Mouse (Mus musculus) intestine, postnatal 0 days (tissue): ENCODE data around the gene Cnnm4. TPM values are rescaled to one million over a fixed set of nuclear protein-coding genes. Genes with fewer than 3 reads are reported as not detected.
A peak's percentile ranks its signal among the peaks of the same experiment; 100 is the strongest.

ENCODE experiments used
- ATAC-seq: fragments of 200-750 bp; cut with Nextera tagmentation; 2 replicates; pipeline ENCODE4 v1.8.0; 2017; ENCODE audit warnings: mild to moderate bottlenecking, moderate TSS enrichment, moderate library complexity
- H3K27ac ChIP-seq: fragments of 300-500 bp; sonication (generic); 2 replicates; pipeline ENCODE4 v1.5.1; 2014; ENCODE audit warnings: mild to moderate bottlenecking, low read depth, low read length, moderate library complexity
- H3K27me3 ChIP-seq: fragments of 300-500 bp; sonication (generic); replicated peaks from 2 replicates; pipeline ENCODE4 v1.6.1; 2014; ENCODE audit warnings: low read length, mixed read lengths; ENCODE audit not compliant: control insufficient read depth, insufficient read depth
- H3K36me3 ChIP-seq: fragments of 300-500 bp; sonication (generic); 2 replicates; pipeline ENCODE4 v1.6.1; 2014; ENCODE audit warnings: mild to moderate bottlenecking, moderate library complexity; ENCODE audit not compliant: control insufficient read depth, insufficient read depth
- H3K4me1 ChIP-seq: fragments of 300-500 bp; sonication (generic); replicated peaks from 2 replicates; pipeline ENCODE4 v1.6.1; 2014; ENCODE audit warnings: antibody characterized with exemption, low read length, mixed read lengths; ENCODE audit not compliant: control insufficient read depth, insufficient read depth
- H3K4me2 ChIP-seq: fragments of 300-500 bp; sonication (generic); replicated peaks from 2 replicates; pipeline ENCODE4 v1.6.1; 2014; ENCODE audit warnings: low read depth, mild to moderate bottlenecking, moderate library complexity
- H3K4me3 ChIP-seq: fragments of 300-500 bp; sonication (generic); 2 replicates; pipeline ENCODE4 v1.5.1; 2014; ENCODE audit warnings: low read depth, low read length
- H3K9ac ChIP-seq: fragments of 300-500 bp; sonication (generic); 2 replicates; pipeline ENCODE4 v1.6.1; 2014; ENCODE audit warnings: mild to moderate bottlenecking, low read depth, low read length
- H3K9me3 ChIP-seq: fragments of 300-500 bp; sonication (generic); 2 replicates; pipeline ENCODE4 v1.6.1; 2016; ENCODE audit warnings: mixed run types; ENCODE audit not compliant: control insufficient read depth
- CTCF ChIP-seq: sonication (generic); IDR thresholded peaks from 2 replicates; pipeline ENCODE4 v1.5.1; 2016; ENCODE audit warnings: low read depth, mild to moderate bottlenecking, control low read depth, antibody characterized with exemption, moderate library complexity
- WGBS: fragments of 180-500 bp; shearing (Covaris S2); extraction: QIAGEN DNeasy Blood & Tissue Kit; methylation state at CpG from one replicate; pipeline ENCODE4 v1.1.7; 2014; 5-methylcytosine and 5-hydroxymethylcytosine counted together
- microRNA-seq: library from miRNA; unstranded; fragments of <30 nt; microRNA quantifications from one replicate; pipeline ENCODE4, GENCODE M21; 2016
- polyA plus RNA-seq: library from polyadenylated mRNA; unstranded; fragments of >200 nt; fragmentation: Nextera tagmentation; extraction: Ambion mirVana; gene quantifications from 2 replicates; pipeline ENCODE4 v1.2.1, GENCODE M21; 2015

Cnnm4 gene
- polyA plus RNA-seq, 1 experiment from 2014 or later, result 18.4 TPM

DNA sequence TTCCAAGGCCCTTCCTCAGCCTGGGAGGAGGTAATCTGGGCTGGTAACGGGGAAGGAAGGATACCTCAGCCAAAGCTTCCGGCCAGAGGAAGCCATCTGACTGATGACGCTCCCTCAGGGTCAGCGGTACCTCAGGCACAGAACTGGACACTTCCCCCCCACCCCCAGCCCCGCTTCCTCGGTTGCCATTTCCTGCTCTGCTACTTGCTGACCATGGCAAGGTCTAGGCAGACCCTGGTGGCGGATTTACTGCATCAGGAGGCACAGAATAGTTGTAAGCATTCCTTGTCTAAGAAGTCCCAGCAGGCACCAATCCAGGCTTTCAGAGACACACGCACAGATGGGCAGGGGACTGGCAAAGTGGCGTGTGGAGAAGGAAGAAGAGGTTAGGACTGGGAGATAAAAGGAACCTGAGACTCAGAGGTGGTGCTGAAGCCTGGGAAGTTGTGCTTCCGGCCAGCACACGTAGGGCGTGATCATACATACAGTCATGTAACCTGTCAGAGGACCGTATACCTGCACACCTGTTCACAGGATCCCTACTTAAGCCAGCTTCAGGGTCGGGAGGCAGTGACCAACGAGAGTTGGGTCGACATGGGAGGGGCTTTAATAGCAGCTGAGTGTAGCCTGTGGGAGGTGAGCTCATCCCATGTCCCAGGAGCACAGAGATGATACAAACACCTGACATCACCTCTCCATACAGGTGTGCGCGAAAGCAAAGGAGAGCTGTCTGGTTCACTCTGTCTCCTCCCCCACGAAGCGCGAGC lies 83.4 kb downstream of the Cnnm4 start:
- 74% methylated on average over 21 of the region's 21 CpGs for WGBS
- 0 out of 2 replicates have a peak, but pooled peaks have one; percentile 1 for TF ChIP-seq CTCF
- H3K27ac ChIP-seq, result peak overlapping the region; percentile 15; the same call in 1 of the 2 replicates
- H3K36me3 ChIP-seq, result peaks cover 41% of the 10 kb centered on the region
- ATAC-seq, result no peak
- no peak overlapping the region for H3K4me3 ChIP-seq
- no peaks in the 10 kb centered on the region for H3K9me3 ChIP-seq
- no peaks in the 10 kb centered on the region for H3K27me3 ChIP-seq
- H3K9ac ChIP-seq, result no peak overlapping the region
- H3K4me1 ChIP-seq, result peaks cover 4% of the 10 kb centered on the region; the same call in 1 of the 2 replicates
- H3K4me2 ChIP-seq, result peak overlapping the region; percentile 83

DNA sequence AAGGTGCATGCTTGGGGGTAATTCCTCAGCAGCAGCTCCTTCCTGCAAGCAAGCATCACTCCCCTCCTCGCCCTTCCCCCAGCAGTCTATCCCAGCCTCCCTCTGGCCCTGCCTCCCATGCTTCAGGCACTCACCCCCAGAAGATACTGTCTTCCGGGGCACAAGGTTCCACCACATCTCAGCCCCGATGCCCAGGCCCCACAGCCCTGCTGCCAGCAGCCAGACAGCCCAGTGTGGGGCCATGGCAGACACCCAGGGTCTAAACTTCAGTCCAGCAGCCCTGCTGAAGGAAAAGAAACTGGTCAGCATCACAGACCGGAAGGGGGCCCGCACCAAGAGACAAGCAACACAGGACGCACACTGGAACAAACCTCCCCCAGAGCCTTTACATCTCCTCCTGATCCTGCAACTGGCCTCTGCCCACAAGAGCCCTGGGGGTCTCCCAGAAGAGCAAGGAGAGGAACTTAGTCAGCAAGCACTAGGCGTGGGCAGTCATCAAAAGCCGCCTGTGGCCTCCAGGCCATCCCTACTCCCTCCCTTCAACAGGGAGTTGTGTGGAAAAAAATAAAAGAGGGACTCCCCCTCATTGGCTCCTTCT lies 84.5 kb downstream of the Cnnm4 start:
- Histone ChIP-seq H3K4me3 (peak overlapping the region; percentile 81), H3K27ac (peak overlapping the region; percentile 90), H3K9ac (peak overlapping the region; percentile 80), H3K4me2 (peak overlapping the region; percentile 83), H3K27me3 (no peaks in the 10 kb centered on the region), H3K36me3 (peaks cover 30% of the 10 kb centered on the region), H3K4me1 (peaks cover 4% of the 10 kb centered on the region; the same call in 1 of the 2 replicates), H3K9me3 (no peaks in the 10 kb centered on the region)
- WGBS, result 15% methylated on average over 8 of the region's 8 CpGs
- TF ChIP-seq CTCF, result peak; percentile 17; the same call in 1 of the 2 replicates
- no peak for ATAC-seq

DNA sequence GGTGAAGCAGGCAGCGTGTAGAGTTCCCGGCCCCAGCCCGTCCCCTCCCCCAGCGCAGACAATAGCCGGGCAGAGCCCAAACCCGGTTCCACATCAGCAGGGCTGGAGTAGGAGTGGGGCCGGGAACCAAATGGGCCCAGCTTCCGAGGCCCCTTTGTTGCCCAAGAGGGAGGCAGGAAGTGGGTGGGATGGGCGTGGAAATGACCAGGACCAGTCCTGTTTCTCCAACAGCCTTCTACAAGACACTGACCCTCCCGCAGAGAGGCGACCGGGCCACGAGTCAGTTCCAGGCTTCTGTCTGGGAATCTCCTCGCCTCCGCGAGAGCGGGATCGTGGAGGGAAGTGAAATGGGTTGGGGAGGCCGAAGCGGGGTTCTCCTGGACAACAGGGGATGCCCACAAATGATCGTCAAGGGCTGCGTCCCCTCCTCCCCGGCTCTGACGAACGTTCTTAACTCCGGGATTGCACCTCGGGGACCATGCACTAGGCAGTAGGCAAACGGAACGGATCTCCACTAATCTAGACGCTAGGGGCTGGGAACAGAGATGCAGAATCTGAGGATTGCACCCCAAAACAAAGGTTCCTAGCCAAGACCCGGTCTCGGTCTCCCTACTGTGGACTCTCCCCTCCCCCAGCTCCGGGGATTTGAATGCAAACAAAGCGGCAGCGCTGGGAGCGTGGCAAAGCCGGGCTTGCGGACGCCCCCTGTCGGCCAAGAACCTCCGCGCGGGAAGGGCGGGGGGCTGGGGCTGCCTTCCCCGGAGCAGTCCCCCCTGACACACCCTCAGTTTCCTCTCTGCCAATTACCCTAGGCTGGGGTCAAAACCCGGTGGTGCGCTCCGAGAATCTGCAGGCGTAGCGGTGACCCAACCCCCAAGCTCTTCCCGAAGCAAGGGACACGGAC lies 85.4 kb downstream of the Cnnm4 start:
- TF ChIP-seq CTCF, result peak; percentile 93
- Histone ChIP-seq H3K27ac (peak overlapping the region; percentile 90), H3K4me1 (peaks cover 4% of the 10 kb centered on the region; the same call in 1 of the 2 replicates), H3K9ac (peak overlapping the region; percentile 80), H3K4me2 (peak overlapping the region; percentile 83), H3K4me3 (peak overlapping the region; percentile 81), H3K9me3 (no peaks in the 10 kb centered on the region), H3K27me3 (no peaks in the 10 kb centered on the region), H3K36me3 (peaks cover 23% of the 10 kb centered on the region)
- WGBS, result under 1% methylated on average over 52 of the region's 52 CpGs
- peak; percentile 68 for ATAC-seq

DNA sequence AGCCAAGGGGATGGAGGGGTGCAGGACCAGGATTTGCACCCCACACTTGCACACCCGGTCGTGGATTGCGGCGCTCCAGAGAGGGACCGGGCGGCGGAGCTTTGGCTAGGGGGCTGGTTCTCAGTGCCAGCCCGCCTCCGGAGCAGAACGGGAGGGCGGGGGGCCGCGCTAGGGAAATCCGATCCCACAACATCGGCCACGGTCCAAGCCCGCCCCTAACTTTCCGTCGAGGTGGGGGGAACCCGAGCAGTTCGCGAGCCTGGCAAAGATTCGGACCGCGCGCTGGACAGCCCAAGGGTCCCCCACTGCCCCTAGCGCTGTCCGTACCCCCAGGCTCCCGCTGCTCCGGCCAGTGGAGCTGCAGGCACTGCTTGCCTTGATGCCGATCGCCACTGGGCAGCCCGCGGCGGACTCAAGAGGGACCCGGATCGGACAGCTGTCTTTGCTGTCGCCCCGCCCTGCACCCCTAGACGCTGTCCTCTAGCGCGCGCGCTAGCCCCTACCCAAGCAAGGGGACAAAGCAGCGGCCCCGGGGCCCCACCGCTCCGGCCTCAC lies 86.1 kb downstream of the Cnnm4 start:
- peaks cover 15% of the 10 kb centered on the region for H3K36me3 ChIP-seq
- H3K4me1 ChIP-seq, result peaks cover 4% of the 10 kb centered on the region; the same call in 1 of the 2 replicates
- under 1% methylated on average over 42 of the region's 48 CpGs for WGBS
- peak overlapping the region; percentile 80 for H3K9ac ChIP-seq
- peak overlapping the region; percentile 83 for H3K4me2 ChIP-seq
- H3K27ac ChIP-seq, result peak overlapping the region; percentile 90
- ATAC-seq, result peak; percentile 53
- no peaks in the 10 kb centered on the region for H3K9me3 ChIP-seq
- peak overlapping the region; percentile 81 for H3K4me3 ChIP-seq
- H3K27me3 ChIP-seq, result no peaks in the 10 kb centered on the region
- TF ChIP-seq CTCF, result no peak

Small RNA genes within 50 kb of the gene (microRNA-seq; reads per million reads assigned to microRNA genes)
- not detected for gene Gm47280

Other genes with a start within 250 kb of the Cnnm4 start
- gene Uggt1, start 226.9 kb upstream of the Cnnm4 start, polyA plus RNA-seq, result 21.8 and 22.8 TPM in 2 replicates
- 15.6 and 15.8 TPM in 2 replicates for gene Neurl3, start 196.9 kb upstream of the Cnnm4 start, polyA plus RNA-seq
- gene Arid5a, start 163.9 kb upstream of the Cnnm4 start, polyA plus RNA-seq, result 3.6 and 3.7 TPM in 2 replicates
- gene Kansl3, start 102.4 kb upstream of the Cnnm4 start, polyA plus RNA-seq, result 18.6 and 19.1 TPM in 2 replicates
- gene Fer1l5, start 99.3 kb upstream of the Cnnm4 start, polyA plus RNA-seq, result 0.13 and 0.17 TPM in 2 replicates
- 10.5 and 11.2 TPM in 2 replicates for gene Lman2l, start 26.3 kb upstream of the Cnnm4 start, polyA plus RNA-seq
- gene Cnnm3, start 40.2 kb downstream of the Cnnm4 start, polyA plus RNA-seq, result 2.5 and 2.6 TPM in 2 replicates
- 2.1 and 3.8 TPM in 2 replicates for gene Ankrd23, start 65.3 kb downstream of the Cnnm4 start, polyA plus RNA-seq
- 0.22 TPM in 1 of 2 replicates, not detected in the other for gene Gm42417, start 67.8 kb downstream of the Cnnm4 start, polyA plus RNA-seq
- gene Ankrd39, start 75.8 kb downstream of the Cnnm4 start, polyA plus RNA-seq, result 15.0 and 18.5 TPM in 2 replicates
- gene Sema4c, start 86.7 kb downstream of the Cnnm4 start, polyA plus RNA-seq, result 3.5 and 3.9 TPM in 2 replicates
- 0.65 and 0.87 TPM in 2 replicates for gene Fam178b, start 211.6 kb downstream of the Cnnm4 start, polyA plus RNA-seq
- gene Cox5b, start 219.8 kb downstream of the Cnnm4 start, polyA plus RNA-seq, result 1,149 and 1,162 TPM in 2 replicates
- gene 4933424G06Rik, start 238.5 kb downstream of the Cnnm4 start, polyA plus RNA-seq, result not detected in 2 replicates
- 50.3 and 57.0 TPM in 2 replicates for gene Actr1b, start 242.8 kb downstream of the Cnnm4 start, polyA plus RNA-seq